Mouse (Mus musculus) lung, adult 2 months (tissue): ENCODE measurements at regions not wholly inside any gene's neighbourhood (a gene's known extent, or its start where the extent isn't known, plus 50 kb on each side); places are given as distances from the start of the nearest gene placed in this dataset.

Experiments used
- DNase-seq: peaks from one replicate; pipeline ENCODE4 v3.0.0; 2022
- H3K4me1 ChIP-seq: fragments of 200-500 bp; 2 replicates; pipeline ENCODE4 v1.6.1; 2011; ENCODE audit warnings: low read length; ENCODE audit not compliant: control insufficient read depth, insufficient read depth
- H3K4me3 ChIP-seq: fragments of 200-500 bp; replicated peaks from 2 replicates; pipeline ENCODE3; 2011; ENCODE audit warnings: low read depth, mild to moderate bottlenecking, control low read depth, low read length; ENCODE audit errors: extremely low read depth
- CTCF ChIP-seq: fragments of 200-500 bp; IDR thresholded peaks from 2 replicates; pipeline ENCODE4 v1.5.1; 2011; ENCODE audit warnings: mild to moderate bottlenecking, low read length, control low read depth; ENCODE audit not compliant: insufficient read depth
- POLR2A ChIP-seq: fragments of 200-500 bp; IDR thresholded peaks from 2 replicates; pipeline ENCODE4 v1.6.1; 2011; ENCODE audit warnings: low read depth, mild to moderate bottlenecking, control low read depth, low read length, borderline replicate concordance; ENCODE audit errors: extremely low read depth
- WGBS: fragments of 180-500 bp; shearing (Covaris S2); methylation state at CpG from one replicate; pipeline ENCODE4 v1.1.7; 2018; 5-methylcytosine and 5-hydroxymethylcytosine counted together

GRCm38 (mm10) chr16:92951516-92951915, 125.6 kb upstream of the Runx1 start:
- H3K4me1 ChIP-seq, result no peaks in the 10 kb centered on the region; the same call in 1 of the 2 replicates
- WGBS, result 72% methylated on average over 6 of the region's 6 CpGs
- TF ChIP-seq CTCF, result no peak
- no peak for TF ChIP-seq POLR2A
- H3K4me3 ChIP-seq, result no peak overlapping the region
- DNase-seq, result no peak

- Histone ChIP-seq H3K4me3 (no peak overlapping the region), H3K4me1 (no peaks in the 10 kb centered on the region; the same call in 1 of the 2 replicates)
- no peak for DNase-seq
- WGBS, result 88% methylated on average over 13 of the region's 13 CpGs
- TF ChIP-seq POLR2A, result no peak
- no peak for TF ChIP-seq CTCF
Observed at GRCm38 (mm10) chr16:92948494-92948893, 122.5 kb upstream of the Runx1 start.

- no peak for TF ChIP-seq CTCF
- TF ChIP-seq POLR2A, result no peak
- Histone ChIP-seq H3K4me3 (no peak overlapping the region), H3K4me1 (no peaks in the 10 kb centered on the region)
- DNase-seq, result no peak
- 53% methylated on average over 4 of the region's 4 CpGs for WGBS
Observed at GRCm38 (mm10) chr16:92946554-92946953, 120.6 kb upstream of the Runx1 start.

GRCm38 (mm10) chr16:92943901-92944300, 118.0 kb upstream of the Runx1 start:
- Histone ChIP-seq H3K4me1 (no peaks in the 10 kb centered on the region), H3K4me3 (no peak overlapping the region)
- TF ChIP-seq POLR2A (no peak), CTCF (no peak)
- no peak for DNase-seq
- 61% methylated on average over 2 of the region's 2 CpGs for WGBS

GRCm38 (mm10) chr16:92939618-92940017, 113.7 kb upstream of the Runx1 start:
- H3K4me3 ChIP-seq, result no peak overlapping the region
- no peak for TF ChIP-seq POLR2A
- TF ChIP-seq CTCF, result no peak
- DNase-seq, result no peak
- WGBS, result 31% methylated on average over 8 of the region's 8 CpGs
- no peaks in the 10 kb centered on the region for H3K4me1 ChIP-seq

GRCm38 (mm10) chr16:92935848-92936535, 110.0 kb upstream of the Runx1 start:
- Histone ChIP-seq H3K4me3 (no peak overlapping the region), H3K4me1 (no peaks in the 10 kb centered on the region)
- DNase-seq, result no peak
- no peak for TF ChIP-seq CTCF
- TF ChIP-seq POLR2A, result no peak
- WGBS, result 82% methylated on average over 2 of the region's 2 CpGs

GRCm38 (mm10) chr16:92930103-92930502, 104.2 kb upstream of the Runx1 start:
- DNase-seq, result no peak
- Histone ChIP-seq H3K4me1 (no peaks in the 10 kb centered on the region), H3K4me3 (no peak overlapping the region)
- no peak for TF ChIP-seq CTCF
- TF ChIP-seq POLR2A, result no peak
- 65% methylated on average over 4 of the region's 4 CpGs for WGBS

- 47% methylated on average over 7 of the region's 7 CpGs for WGBS
- Histone ChIP-seq H3K4me1 (no peaks in the 10 kb centered on the region), H3K4me3 (no peak overlapping the region)
- TF ChIP-seq CTCF, result no peak
- no peak for TF ChIP-seq POLR2A
- no peak for DNase-seq
Observed at GRCm38 (mm10) chr16:92928201-92928600, 102.3 kb upstream of the Runx1 start.

GRCm38 (mm10) chr16:92927662-92928061, 101.7 kb upstream of the Runx1 start:
- DNase-seq, result no peak
- Histone ChIP-seq H3K4me1 (no peaks in the 10 kb centered on the region), H3K4me3 (no peak overlapping the region)
- WGBS, result 46% methylated on average over 2 of the region's 2 CpGs
- TF ChIP-seq POLR2A, result no peak
- no peak for TF ChIP-seq CTCF

- Histone ChIP-seq H3K4me3 (no peak overlapping the region), H3K4me1 (no peaks in the 10 kb centered on the region)
- 84% methylated on average over 5 of the region's 5 CpGs for WGBS
- DNase-seq, result no peak
- no peak for TF ChIP-seq POLR2A
- no peak for TF ChIP-seq CTCF
Observed at GRCm38 (mm10) chr16:92926853-92927252, 100.9 kb upstream of the Runx1 start.

- TF ChIP-seq CTCF, result no peak
- no peak for TF ChIP-seq POLR2A
- Histone ChIP-seq H3K4me3 (no peak overlapping the region), H3K4me1 (no peaks in the 10 kb centered on the region)
- WGBS, result 69% methylated on average over 4 of the region's 4 CpGs
- no peak for DNase-seq
Observed at GRCm38 (mm10) chr16:92920947-92921346, 95.0 kb upstream of the Runx1 start.
